Mouse (Mus musculus) intestine, embryonic 16.5 days (tissue): ENCODE results near the gene Asb8. TPM values are rescaled to one million over a fixed set of nuclear protein-coding genes. Genes with fewer than 3 reads are reported as not detected.

Source experiments
- ATAC-seq: fragments of 200-750 bp; cut with Nextera tagmentation; 2 replicates; pipeline ENCODE4 v1.8.0; 2017; ENCODE audit warnings: moderate TSS enrichment, moderate library complexity
- H3K27ac ChIP-seq: fragments of 300-500 bp; sonication (generic); 2 replicates; pipeline ENCODE4 v1.5.1; 2014; ENCODE audit warnings: mild to moderate bottlenecking, low read length
- H3K27me3 ChIP-seq: fragments of 300-500 bp; sonication (generic); replicated peaks from 2 replicates; pipeline ENCODE4 v1.6.1; 2014; ENCODE audit warnings: low read length, control low read depth, mixed read lengths; ENCODE audit not compliant: control insufficient read depth, insufficient read depth
- H3K36me3 ChIP-seq: fragments of 300-500 bp; sonication (generic); 2 replicates; pipeline ENCODE4 v1.6.1; 2014; ENCODE audit warnings: low read length, control low read depth; ENCODE audit not compliant: control insufficient read depth, insufficient read depth
- H3K4me1 ChIP-seq: fragments of 300-500 bp; sonication (generic); 2 replicates; pipeline ENCODE4 v1.6.1; 2014; ENCODE audit warnings: low read length, control low read depth, mixed read lengths; ENCODE audit not compliant: control insufficient read depth, insufficient read depth
- H3K4me2 ChIP-seq: fragments of 300-500 bp; sonication (generic); 2 replicates; pipeline ENCODE4 v1.6.1; 2014; ENCODE audit warnings: low read depth, low read length, control low read depth
- H3K4me3 ChIP-seq: fragments of 300-500 bp; sonication (generic); 2 replicates; pipeline ENCODE4 v1.5.1; 2014; ENCODE audit warnings: mild to moderate bottlenecking, low read length
- H3K9ac ChIP-seq: fragments of 300-500 bp; sonication (generic); 2 replicates; pipeline ENCODE4 v1.6.1; 2014; ENCODE audit warnings: low read depth, low read length
- H3K9me3 ChIP-seq: fragments of 300-500 bp; sonication (generic); 2 replicates; pipeline ENCODE4 v1.6.1; 2016; ENCODE audit warnings: low read length, control low read depth; ENCODE audit not compliant: control insufficient read depth
- WGBS: fragments of 180-500 bp; shearing (Covaris S2); extraction: QIAGEN DNeasy Blood & Tissue Kit; methylation state at CpG from one replicate; pipeline ENCODE4 v1.1.7; 2014; 5-methylcytosine and 5-hydroxymethylcytosine counted together
- polyA plus RNA-seq: library from polyadenylated mRNA; unstranded; fragments of >200 nt; fragmentation: Nextera tagmentation; extraction: Ambion mirVana; gene quantifications from 2 replicates; pipeline ENCODE4 v1.2.1, GENCODE M21; 2015

The Asb8 gene
- polyA plus RNA-seq, 1 experiment from 2014 or later, result 52.7 TPM

DNA sequence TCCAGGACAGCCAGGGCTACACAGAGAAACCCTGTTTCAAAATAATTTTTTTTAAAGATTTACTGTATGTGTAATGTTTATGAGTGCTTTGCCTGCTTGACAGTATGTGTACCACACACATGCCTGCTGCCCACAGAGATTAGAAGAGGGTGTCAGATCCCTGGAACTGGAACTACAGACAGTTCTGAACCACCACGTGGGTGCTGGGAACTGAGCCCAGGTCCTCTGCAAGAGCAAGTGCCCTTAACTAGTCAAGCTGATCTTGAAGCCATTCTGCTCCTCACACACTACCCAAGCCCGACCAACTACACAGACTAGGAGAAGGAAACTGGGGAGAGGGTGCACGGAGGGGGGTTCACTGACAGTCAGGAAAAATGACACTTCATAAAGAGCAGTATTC lies 32.0 kb downstream of the Asb8 start:
- 90% methylated on average over 3 of the region's 3 CpGs for WGBS
- H3K4me2 ChIP-seq, result no peak overlapping the region
- no peak overlapping the region for H3K9ac ChIP-seq
- peaks cover 13% of the 10 kb centered on the region for H3K36me3 ChIP-seq
- no peak overlapping the region for H3K4me3 ChIP-seq
- H3K4me1 ChIP-seq, result no peaks in the 10 kb centered on the region
- no peak overlapping the region for H3K27ac ChIP-seq
- no peaks in the 10 kb centered on the region for H3K9me3 ChIP-seq
- ATAC-seq, result no peak
- H3K27me3 ChIP-seq, result no peaks in the 10 kb centered on the region

- Histone ChIP-seq H3K9ac (no peak overlapping the region), H3K4me1 (no peaks in the 10 kb centered on the region), H3K36me3 (peaks cover 13% of the 10 kb centered on the region), H3K9me3 (no peaks in the 10 kb centered on the region), H3K4me2 (no peak overlapping the region), H3K27ac (no peak overlapping the region), H3K27me3 (no peaks in the 10 kb centered on the region), H3K4me3 (no peak overlapping the region)
- no peak for ATAC-seq
- 83% methylated on average over 15 of the region's 15 CpGs for WGBS
Observed at GRCm38 (mm10) chr15:98131942-98132655, 33.3 kb downstream of the Asb8 start.

GRCm38 (mm10) chr15:98131451-98131850 lies 34.0 kb downstream of the Asb8 start:
- H3K27ac ChIP-seq, result no peak overlapping the region
- no peaks in the 10 kb centered on the region for H3K9me3 ChIP-seq
- no peaks in the 10 kb centered on the region for H3K27me3 ChIP-seq
- H3K4me3 ChIP-seq, result no peak overlapping the region
- no peak overlapping the region for H3K4me2 ChIP-seq
- no peak overlapping the region for H3K9ac ChIP-seq
- H3K4me1 ChIP-seq, result no peaks in the 10 kb centered on the region
- H3K36me3 ChIP-seq, result peaks cover 13% of the 10 kb centered on the region
- 90% methylated on average over 7 of the region's 7 CpGs for WGBS
- no peak for ATAC-seq

DNA sequence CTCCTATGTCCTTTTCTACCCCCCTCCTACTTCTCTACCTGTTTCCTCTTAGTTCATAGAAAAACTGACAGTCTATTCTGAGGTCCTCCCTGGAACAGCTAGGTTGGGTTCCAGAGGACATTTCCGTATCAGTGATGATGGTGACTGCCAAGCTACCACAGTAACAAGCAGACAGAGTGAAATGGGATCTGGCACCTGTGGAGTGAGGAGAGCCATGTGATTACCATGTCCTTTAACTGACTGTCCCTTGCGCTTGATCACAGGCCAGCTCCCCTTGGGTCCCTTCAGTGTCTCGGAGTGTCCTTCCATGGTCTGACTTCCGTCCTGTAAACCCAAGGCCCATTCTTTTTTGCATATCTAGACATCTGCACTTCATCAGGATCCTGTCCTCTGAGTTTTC lies 34.4 kb downstream of the Asb8 start:
- no peak overlapping the region for H3K9ac ChIP-seq
- H3K36me3 ChIP-seq, result peaks cover 13% of the 10 kb centered on the region; the same call in 1 of the 2 replicates
- ATAC-seq, result no peak
- no peak overlapping the region for H3K4me2 ChIP-seq
- no peak overlapping the region for H3K27ac ChIP-seq
- no peaks in the 10 kb centered on the region for H3K27me3 ChIP-seq
- no peak overlapping the region for H3K4me3 ChIP-seq
- 98% methylated on average over 4 of the region's 4 CpGs for WGBS
- no peaks in the 10 kb centered on the region for H3K4me1 ChIP-seq
- no peaks in the 10 kb centered on the region for H3K9me3 ChIP-seq

GRCm38 (mm10) chr15:98120831-98121230 lies 44.6 kb downstream of the Asb8 start:
- Histone ChIP-seq H3K4me2 (no peak overlapping the region), H3K36me3 (peaks cover 10% of the 10 kb centered on the region; the same call in 1 of the 2 replicates), H3K27me3 (no peaks in the 10 kb centered on the region), H3K4me3 (no peak overlapping the region), H3K9ac (no peak overlapping the region), H3K27ac (no peak overlapping the region), H3K4me1 (no peaks in the 10 kb centered on the region), H3K9me3 (no peaks in the 10 kb centered on the region)
- WGBS, result 93% methylated on average over 20 of the region's 20 CpGs
- ATAC-seq, result no peak

GRCm38 (mm10) chr15:98119363-98119762 lies 46.1 kb downstream of the Asb8 start:
- 91% methylated on average over 12 of the region's 12 CpGs for WGBS
- no peaks in the 10 kb centered on the region for H3K27me3 ChIP-seq
- H3K36me3 ChIP-seq, result peaks cover 10% of the 10 kb centered on the region; the same call in 1 of the 2 replicates
- no peak overlapping the region for H3K4me2 ChIP-seq
- H3K4me3 ChIP-seq, result no peak overlapping the region
- no peaks in the 10 kb centered on the region for H3K9me3 ChIP-seq
- H3K4me1 ChIP-seq, result no peaks in the 10 kb centered on the region
- no peak overlapping the region for H3K27ac ChIP-seq
- H3K9ac ChIP-seq, result no peak overlapping the region
- ATAC-seq, result no peak

GRCm38 (mm10) chr15:98116287-98116686 lies 49.1 kb downstream of the Asb8 start:
- Histone ChIP-seq H3K27me3 (no peaks in the 10 kb centered on the region), H3K4me3 (no peak overlapping the region), H3K36me3 (no peaks in the 10 kb centered on the region), H3K9ac (no peak overlapping the region), H3K27ac (no peak overlapping the region), H3K9me3 (no peaks in the 10 kb centered on the region), H3K4me1 (no peaks in the 10 kb centered on the region), H3K4me2 (no peak overlapping the region)
- no peak for ATAC-seq
- 87% methylated on average over 5 of the region's 5 CpGs for WGBS

GRCm38 (mm10) chr15:98115779-98116163 lies 49.7 kb downstream of the Asb8 start:
- Histone ChIP-seq H3K4me3 (no peak overlapping the region), H3K4me2 (no peak overlapping the region), H3K27ac (no peak overlapping the region), H3K9ac (no peak overlapping the region), H3K36me3 (no peaks in the 10 kb centered on the region), H3K4me1 (no peaks in the 10 kb centered on the region), H3K9me3 (no peaks in the 10 kb centered on the region), H3K27me3 (no peaks in the 10 kb centered on the region)
- 85% methylated on average over 9 of the region's 9 CpGs for WGBS
- no peak for ATAC-seq

GRCm38 (mm10) chr15:98114852-98115778 lies 50.3 kb downstream of the Asb8 start:
- 88% methylated on average over 10 of the region's 10 CpGs for WGBS
- Histone ChIP-seq H3K36me3 (no peaks in the 10 kb centered on the region), H3K9ac (no peak overlapping the region), H3K27ac (no peak overlapping the region), H3K4me3 (no peak overlapping the region), H3K4me2 (no peak overlapping the region), H3K9me3 (no peaks in the 10 kb centered on the region), H3K4me1 (no peaks in the 10 kb centered on the region), H3K27me3 (no peaks in the 10 kb centered on the region)
- ATAC-seq, result no peak
